Mouse (Mus musculus): ENCODE measurements around the gene Stab1. TPM values are rescaled to one million over a fixed set of nuclear protein-coding genes. Genes with fewer than 3 reads are reported as not detected.

The Stab1 gene
- polyA plus RNA-seq, 1 experiment, result 114 TPM

DNA sequence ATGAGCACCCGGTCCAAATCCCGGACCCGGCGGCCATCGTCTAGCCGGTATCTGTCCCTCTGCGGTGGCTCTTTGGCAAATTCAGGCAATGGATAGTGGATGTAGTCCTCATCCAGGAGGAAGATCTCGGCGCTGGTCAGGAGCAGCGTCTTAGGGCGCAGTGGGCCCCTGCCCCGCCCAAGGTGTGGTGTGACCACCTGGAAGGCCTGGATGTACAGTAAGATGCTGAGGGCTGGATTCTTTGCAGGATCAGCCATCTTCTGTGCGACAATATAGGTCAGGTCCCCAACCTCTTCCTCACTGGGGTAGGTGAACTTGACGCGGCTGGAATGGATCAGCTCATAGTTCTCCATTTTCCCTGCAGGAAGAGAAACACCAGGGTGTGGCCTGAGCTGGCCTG lies 3.4 kb upstream of the Stab1 start:
- H3K4me3 ChIP-seq (replicated peaks; ENCODE audit: extremely low read depth, low read depth, low read length), result no peak overlapping the region
- WGBS, result 94% methylated on average over 15 of the region's 15 CpGs
- TF ChIP-seq CTCF (IDR thresholded peaks at IDR 0.05; ENCODE audit: insufficient read depth, low read length), result no peak
- no peaks in the 10 kb centered on the region for H3K4me1 ChIP-seq (ENCODE audit: control insufficient read depth, insufficient read depth, low read length)
- DNase-seq, result no peak

DNA sequence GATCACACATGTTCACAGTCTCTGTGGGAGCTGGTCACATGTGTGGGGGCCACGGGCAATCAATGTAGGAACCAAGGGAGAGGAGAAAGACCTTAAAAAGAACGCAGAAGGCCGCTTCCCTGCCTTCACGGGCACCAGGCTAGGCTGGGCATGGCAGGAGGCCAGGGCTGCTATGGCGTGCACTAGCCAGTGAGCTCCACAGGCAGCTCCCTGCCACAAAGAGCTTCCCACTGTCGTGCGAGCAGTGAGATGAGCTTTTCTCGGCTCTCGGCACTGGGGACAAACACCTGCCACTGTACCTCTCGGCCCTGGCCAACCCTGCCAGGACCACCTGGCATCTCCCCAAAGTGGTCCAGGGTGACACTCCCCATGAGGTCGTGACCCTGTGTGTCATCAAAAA lies 2.9 kb upstream of the Stab1 start:
- DNase-seq, result no peak
- Histone ChIP-seq H3K4me3 (replicated peaks; ENCODE audit: extremely low read depth, low read depth, low read length) (no peak overlapping the region), H3K4me1 (ENCODE audit: control insufficient read depth, insufficient read depth, low read length) (no peaks in the 10 kb centered on the region)
- TF ChIP-seq POLR2A (IDR thresholded peaks at IDR 0.05; ENCODE audit: borderline replicate concordance, extremely low read depth, low read depth, low read length) (no peak), CTCF (IDR thresholded peaks at IDR 0.05; ENCODE audit: insufficient read depth, low read length) (no peak)
- 89% methylated on average over 11 of the region's 11 CpGs for WGBS

DNA sequence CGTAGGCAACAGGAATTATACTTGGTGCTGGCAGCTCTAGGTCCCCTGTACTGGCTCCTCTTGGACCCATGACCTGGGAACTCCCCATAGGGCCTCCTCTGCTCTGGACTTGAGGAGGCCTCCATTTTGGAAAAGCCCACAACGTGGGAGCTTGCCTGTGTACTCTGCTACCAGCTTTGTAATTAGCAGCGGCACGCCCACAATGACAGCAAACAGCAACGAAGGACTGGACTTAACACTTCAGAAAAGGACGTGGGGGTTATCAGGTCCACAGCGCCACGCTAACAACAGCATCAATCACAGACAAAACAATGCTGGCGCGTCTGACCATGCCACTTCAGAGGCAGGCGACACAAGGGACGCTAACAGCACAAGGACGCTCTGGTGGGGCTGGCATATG lies 2.5 kb upstream of the Stab1 start:
- Histone ChIP-seq H3K4me1 (ENCODE audit: control insufficient read depth, insufficient read depth, low read length) (no peaks in the 10 kb centered on the region), H3K4me3 (replicated peaks; ENCODE audit: extremely low read depth, low read depth, low read length) (no peak overlapping the region)
- 75% methylated on average over 13 of the region's 13 CpGs for WGBS
- no peak for DNase-seq
- TF ChIP-seq CTCF (IDR thresholded peaks at IDR 0.05; ENCODE audit: insufficient read depth, low read length) (no peak), POLR2A (IDR thresholded peaks at IDR 0.05; ENCODE audit: borderline replicate concordance, extremely low read depth, low read depth, low read length) (no peak)

DNA sequence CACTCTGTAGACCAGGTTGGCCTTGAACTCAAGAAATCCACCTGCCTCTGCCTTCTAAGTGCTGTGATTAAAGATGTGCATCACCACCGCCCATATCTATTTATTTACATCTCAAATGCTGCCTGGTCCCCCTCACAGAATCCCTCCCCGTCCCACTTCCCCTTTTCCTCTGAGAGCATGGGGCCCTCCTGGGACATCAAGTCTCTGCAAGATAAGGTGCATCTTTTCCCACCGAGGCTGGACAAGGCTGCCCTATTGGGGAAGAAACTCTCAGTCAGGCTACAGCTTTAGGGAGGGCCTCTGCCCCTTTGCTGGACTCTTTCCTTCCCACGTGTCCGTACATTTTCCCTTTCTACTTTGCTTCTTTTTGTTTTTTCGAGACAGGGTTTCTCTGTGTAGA lies 1.1 kb upstream of the Stab1 start:
- DNase-seq, result no peak
- TF ChIP-seq CTCF (IDR thresholded peaks at IDR 0.05; ENCODE audit: insufficient read depth, low read length), result no peak
- TF ChIP-seq POLR2A (IDR thresholded peaks at IDR 0.05; ENCODE audit: borderline replicate concordance, extremely low read depth, low read depth, low read length), result no peak

DNA sequence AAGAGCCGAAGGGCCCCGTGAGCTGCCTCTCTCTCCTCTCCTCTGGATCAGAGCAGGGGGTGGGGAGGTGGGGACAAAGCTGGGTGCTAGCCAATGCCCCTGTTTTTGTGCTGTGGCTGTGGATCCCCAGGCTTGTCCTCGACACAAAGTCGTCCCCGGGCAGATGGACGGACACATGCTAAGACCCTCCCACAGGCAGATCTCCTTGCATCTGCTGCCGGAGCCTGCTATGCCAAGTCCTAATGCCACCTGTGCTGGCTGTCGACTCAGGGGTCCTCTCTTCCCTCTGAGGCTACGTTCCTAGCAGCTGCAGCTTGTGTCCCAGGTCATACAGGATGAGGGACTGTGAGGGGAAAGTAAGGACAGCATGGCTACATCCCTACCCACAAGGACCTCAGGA lies 1.6 kb downstream of the Stab1 start:
- DNase-seq, result no peak
- TF ChIP-seq CTCF (IDR thresholded peaks at IDR 0.05; ENCODE audit: insufficient read depth, low read length) (no peak), POLR2A (IDR thresholded peaks at IDR 0.05; ENCODE audit: borderline replicate concordance, extremely low read depth, low read depth, low read length) (no peak)
- Histone ChIP-seq H3K4me1 (ENCODE audit: control insufficient read depth, insufficient read depth, low read length) (no peaks in the 10 kb centered on the region), H3K4me3 (replicated peaks; ENCODE audit: extremely low read depth, low read depth, low read length) (peak overlapping the region; percentile 69)
- WGBS, result 30% methylated on average over 9 of the region's 9 CpGs

More for the DNA sequence above, 1.1 kb upstream of the Stab1 start:
- WGBS, result 59% methylated on average over 6 of the region's 6 CpGs
- Histone ChIP-seq H3K4me3 (replicated peaks; ENCODE audit: extremely low read depth, low read depth, low read length) (no peak overlapping the region), H3K4me1 (ENCODE audit: control insufficient read depth, insufficient read depth, low read length) (no peaks in the 10 kb centered on the region)

DNA sequence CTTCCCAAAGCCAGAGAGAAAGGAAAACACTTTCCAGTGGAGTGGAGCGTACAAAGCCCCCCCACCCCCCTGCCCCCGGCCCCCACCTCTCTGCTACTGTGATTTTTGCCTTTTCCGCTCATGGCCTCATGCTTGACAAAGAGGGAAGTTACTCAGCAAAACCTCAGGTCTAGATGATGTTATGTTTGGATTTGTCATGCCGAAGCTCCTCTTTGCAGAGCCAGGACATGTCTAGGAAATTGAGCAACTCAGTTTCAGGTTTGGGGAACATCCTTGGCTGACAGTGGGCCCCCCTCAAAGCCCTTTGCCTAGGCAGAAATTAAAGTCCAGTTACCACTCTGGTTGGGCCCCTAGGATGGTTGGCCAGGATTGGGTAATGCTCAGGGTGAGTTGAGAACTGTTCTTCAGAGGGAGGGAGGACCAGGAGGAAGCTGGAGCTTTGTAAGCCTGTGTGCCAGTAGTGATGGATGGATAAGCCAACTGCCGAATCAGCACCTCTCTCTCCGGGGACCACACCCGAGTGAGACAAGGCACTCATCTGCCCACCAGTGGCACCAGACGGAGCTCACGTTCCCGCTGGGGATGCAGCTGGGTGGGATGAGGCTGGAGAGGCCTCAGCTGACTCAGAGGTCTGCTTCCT lies 2.3 kb downstream of the Stab1 start:
- 29% methylated on average over 10 of the region's 10 CpGs for WGBS
- TF ChIP-seq CTCF (IDR thresholded peaks at IDR 0.05; ENCODE audit: insufficient read depth, low read length) (no peak), POLR2A (IDR thresholded peaks at IDR 0.05; ENCODE audit: borderline replicate concordance, extremely low read depth, low read depth, low read length) (0 out of 2 replicates have a peak, but pooled peaks have one; percentile 29)
- DNase-seq, result no peak
- Histone ChIP-seq H3K4me3 (replicated peaks; ENCODE audit: extremely low read depth, low read depth, low read length) (peak overlapping the region; percentile 6), H3K4me1 (ENCODE audit: control insufficient read depth, insufficient read depth, low read length) (no peaks in the 10 kb centered on the region)

DNA sequence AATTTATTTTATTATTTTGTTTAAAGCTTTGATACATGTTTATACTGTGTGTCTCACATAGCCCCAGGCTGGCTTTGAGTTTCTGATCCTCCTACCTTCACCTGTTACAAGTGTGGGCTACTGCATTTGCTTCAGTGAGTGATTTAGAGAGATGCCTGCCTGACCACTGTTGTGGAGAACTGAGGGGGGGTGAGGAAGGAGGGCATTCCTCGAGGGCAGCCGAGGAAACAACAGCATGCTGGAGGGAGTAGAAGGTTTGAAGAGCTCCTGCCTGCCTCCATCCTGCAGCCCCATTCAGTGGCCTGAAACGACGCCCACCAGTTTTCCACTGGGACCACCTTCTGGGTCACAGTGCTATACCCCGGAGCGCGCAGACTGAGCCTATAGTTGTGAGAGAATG lies 3.0 kb downstream of the Stab1 start:
- no peaks in the 10 kb centered on the region for H3K4me1 ChIP-seq (ENCODE audit: control insufficient read depth, insufficient read depth, low read length)
- no peak for TF ChIP-seq CTCF (IDR thresholded peaks at IDR 0.05; ENCODE audit: insufficient read depth, low read length)
- TF ChIP-seq POLR2A (IDR thresholded peaks at IDR 0.05; ENCODE audit: borderline replicate concordance, extremely low read depth, low read depth, low read length), result no peak
- WGBS, result 53% methylated on average over 7 of the region's 7 CpGs
- DNase-seq, result no peak
- H3K4me3 ChIP-seq (replicated peaks; ENCODE audit: extremely low read depth, low read depth, low read length), result no peak overlapping the region

DNA sequence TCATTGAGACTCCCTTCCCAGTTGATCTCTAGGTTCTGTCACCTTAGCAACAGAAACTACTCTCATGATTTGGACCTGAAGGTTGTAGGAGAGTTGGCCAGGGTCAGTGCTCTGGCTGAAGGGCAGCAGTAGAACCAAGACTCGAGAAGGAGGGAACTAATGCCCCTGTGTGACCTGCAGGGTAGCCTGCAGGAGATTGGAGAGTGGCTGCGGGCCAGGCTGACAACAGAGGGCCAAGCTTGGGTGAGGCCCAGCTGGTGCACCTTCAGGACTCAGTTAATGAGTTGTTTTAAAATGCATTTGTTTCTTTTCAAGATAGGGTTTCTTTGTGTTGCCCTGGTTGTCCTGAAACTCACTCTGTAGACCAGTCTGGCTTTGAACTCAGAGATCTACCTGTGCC lies 3.4 kb downstream of the Stab1 start:
- DNase-seq, result no peak
- WGBS, result 43% methylated on average over 2 of the region's 2 CpGs
- H3K4me1 ChIP-seq (ENCODE audit: control insufficient read depth, insufficient read depth, low read length), result no peaks in the 10 kb centered on the region
- no peak for TF ChIP-seq POLR2A (IDR thresholded peaks at IDR 0.05; ENCODE audit: borderline replicate concordance, extremely low read depth, low read depth, low read length)
- TF ChIP-seq CTCF (IDR thresholded peaks at IDR 0.05; ENCODE audit: insufficient read depth, low read length), result no peak
- H3K4me3 ChIP-seq (replicated peaks; ENCODE audit: extremely low read depth, low read depth, low read length), result no peak overlapping the region

DNA sequence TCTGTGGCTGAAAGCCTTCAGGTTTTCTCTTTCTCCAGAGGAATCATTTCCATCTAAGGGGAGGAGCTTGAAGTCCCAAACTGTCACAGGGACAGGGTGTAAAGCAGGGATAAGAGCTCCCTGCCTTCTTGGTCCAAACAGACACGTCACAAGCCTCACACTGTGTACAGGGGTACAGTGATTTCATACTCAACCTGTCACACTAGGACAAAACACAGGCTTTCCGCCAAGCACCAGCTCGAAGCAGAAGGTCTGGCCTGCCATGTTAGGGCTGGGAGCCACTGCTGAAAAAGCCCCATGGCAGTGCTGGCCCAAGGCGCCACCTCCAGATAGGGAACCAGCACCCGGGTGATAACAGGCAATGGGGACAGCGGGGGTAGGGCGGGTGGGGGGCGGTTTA lies 4.4 kb downstream of the Stab1 start:
- no peak for DNase-seq
- no peak overlapping the region for H3K4me3 ChIP-seq (replicated peaks; ENCODE audit: extremely low read depth, low read depth, low read length)
- no peaks in the 10 kb centered on the region for H3K4me1 ChIP-seq (ENCODE audit: control insufficient read depth, insufficient read depth, low read length)
- WGBS, result 80% methylated on average over 8 of the region's 8 CpGs
- no peak for TF ChIP-seq CTCF (IDR thresholded peaks at IDR 0.05; ENCODE audit: insufficient read depth, low read length)
- no peak for TF ChIP-seq POLR2A (IDR thresholded peaks at IDR 0.05; ENCODE audit: borderline replicate concordance, extremely low read depth, low read depth, low read length)

DNA sequence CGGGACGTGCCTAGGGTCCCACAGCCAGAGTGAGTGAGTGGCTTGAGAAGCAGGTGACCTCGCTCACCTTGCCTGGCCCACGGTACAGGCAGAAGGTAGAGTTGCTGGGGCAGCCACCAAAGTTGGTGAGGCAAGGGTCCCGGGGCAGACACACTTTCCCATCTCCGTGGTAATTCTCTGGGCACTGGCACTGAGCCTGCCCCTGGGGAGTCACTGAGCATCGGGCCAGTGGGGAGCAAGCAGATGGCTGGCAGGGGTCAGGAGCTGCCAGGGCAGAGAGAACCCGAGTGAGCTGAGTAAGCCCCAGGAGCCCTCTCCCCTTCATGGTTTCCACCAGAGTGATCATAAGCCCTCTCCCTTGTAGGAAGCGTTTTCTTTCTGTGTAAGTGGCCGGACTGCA lies 6.8 kb downstream of the Stab1 start:
- WGBS, result 71% methylated on average over 10 of the region's 10 CpGs
- TF ChIP-seq POLR2A (IDR thresholded peaks at IDR 0.05; ENCODE audit: borderline replicate concordance, extremely low read depth, low read depth, low read length), result no peak
- TF ChIP-seq CTCF (IDR thresholded peaks at IDR 0.05; ENCODE audit: insufficient read depth, low read length), result no peak
- DNase-seq, result no peak
- no peaks in the 10 kb centered on the region for H3K4me1 ChIP-seq (ENCODE audit: control insufficient read depth, insufficient read depth, low read length)
- no peak overlapping the region for H3K4me3 ChIP-seq (replicated peaks; ENCODE audit: extremely low read depth, low read depth, low read length)

All from lung, adult 2 months (tissue).